Mouse (Mus musculus) forebrain, embryonic 10.5 days (tissue): Measurements from ENCODE around the gene Zswim3. TPM values are rescaled to one million over a fixed set of nuclear protein-coding genes. Genes with fewer than 3 reads are reported as not detected.
"Not testable (repeated sequence)": the region's sequence is repeated elsewhere in the genome, so short reads cannot be mapped to it uniquely, and the experiment has no call there.

Experiments
- DNase-seq: peaks from one replicate; pipeline ENCODE4 v3.0.0-alpha.2; 2017; ENCODE audit warnings: low spot score; ENCODE audit errors: extremely low spot score
- H3K27ac ChIP-seq: fragments of 300-500 bp; sonication (generic); 2 replicates; pipeline ENCODE4 v1.5.1; 2016; ENCODE audit warnings: mild to moderate bottlenecking
- H3K27me3 ChIP-seq: fragments of 300-500 bp; sonication (generic); 2 replicates; pipeline ENCODE4 v1.6.1; 2016; ENCODE audit warnings: mild to moderate bottlenecking; ENCODE audit not compliant: poor library complexity, severe bottlenecking
- H3K36me3 ChIP-seq: fragments of 300-500 bp; sonication (generic); replicated peaks from 2 replicates; pipeline ENCODE4 v1.6.1; 2016; ENCODE audit warnings: mild to moderate bottlenecking, moderate library complexity
- H3K4me1 ChIP-seq: fragments of 300-500 bp; sonication (generic); 2 replicates; pipeline ENCODE4 v1.6.1; 2016
- H3K4me3 ChIP-seq: fragments of 300-500 bp; sonication (generic); 2 replicates; pipeline ENCODE4 v1.5.1; 2016; ENCODE audit warnings: mild to moderate bottlenecking, moderate library complexity
- H3K9me3 ChIP-seq: fragments of 300-500 bp; sonication (generic); 2 replicates; pipeline ENCODE4 v1.6.1; 2016; ENCODE audit warnings: mild to moderate bottlenecking, moderate library complexity
- WGBS: fragments of 180-500 bp; shearing (Covaris S2); methylation state at CpG from one replicate; pipeline ENCODE4 v1.1.7; 2016; 5-methylcytosine and 5-hydroxymethylcytosine counted together
- polyA plus RNA-seq: library from polyadenylated mRNA; unstranded; fragments of >200 nt; fragmentation: Nextera tagmentation; extraction: Ambion mirVana; gene quantifications from 2 replicates; pipeline ENCODE4 v1.2.1, GENCODE M21; 2016

The Zswim3 gene
- polyA plus RNA-seq, 1 experiment from 2014 or later: 9.2 TPM

DNA sequence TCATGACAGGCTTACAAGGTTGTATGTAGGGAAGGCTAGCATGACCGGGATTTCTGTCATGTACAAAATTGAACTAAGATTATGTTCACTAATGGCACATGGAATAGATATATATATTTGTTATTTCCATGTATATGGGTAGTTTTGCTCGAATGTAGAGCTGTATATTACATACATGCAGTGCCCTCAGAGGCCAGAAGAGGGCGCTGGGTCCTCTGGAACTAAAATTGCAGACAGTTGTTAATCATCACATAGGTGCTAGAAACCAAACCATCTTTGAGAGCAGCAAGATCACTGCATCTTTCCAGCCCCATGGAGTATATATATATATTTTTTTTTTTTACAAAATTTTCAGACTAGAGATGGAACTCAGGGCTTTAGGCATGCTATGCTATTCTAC lies 40.9 kb downstream of the Zswim3 start:
- H3K4me1 ChIP-seq: no peaks in the 10 kb centered on the region
- no peaks in the 10 kb centered on the region for H3K27me3 ChIP-seq
- WGBS: 55% methylated on average over 3 of the region's 3 CpGs
- 0 out of 2 replicates have a peak, but pooled peaks cover 2% of the 10 kb centered on the region for H3K9me3 ChIP-seq
- no peak overlapping the region for H3K27ac ChIP-seq
- H3K36me3 ChIP-seq: peaks cover 29% of the 10 kb centered on the region
- no peak for DNase-seq
- no peak overlapping the region for H3K4me3 ChIP-seq

DNA sequence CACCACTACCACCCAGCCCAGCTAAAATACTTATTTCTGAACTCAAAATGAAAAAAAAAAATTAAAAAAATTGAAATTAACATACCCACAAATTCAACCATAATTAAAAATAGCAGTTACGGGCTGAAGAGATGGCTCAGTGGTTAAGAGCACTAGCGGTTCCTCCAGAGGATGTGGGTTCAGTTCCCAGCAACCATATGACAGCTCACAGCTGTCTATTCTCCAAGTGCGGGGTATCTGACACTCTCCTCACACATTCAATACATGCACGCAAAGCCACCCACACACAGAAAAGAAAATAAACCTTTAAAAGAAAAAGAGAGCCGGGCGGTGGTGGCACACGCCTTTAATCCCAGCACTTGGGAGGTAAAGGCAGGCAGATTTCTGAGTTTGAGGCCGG lies 45.2 kb downstream of the Zswim3 start:
- peaks cover 38% of the 10 kb centered on the region for H3K36me3 ChIP-seq
- peaks cover 5% of the 10 kb centered on the region for H3K4me1 ChIP-seq
- peaks cover 15% of the 10 kb centered on the region for H3K27me3 ChIP-seq
- no peak overlapping the region for H3K27ac ChIP-seq
- H3K4me3 ChIP-seq: no peak overlapping the region
- 0 out of 2 replicates have a peak, but pooled peaks cover 2% of the 10 kb centered on the region for H3K9me3 ChIP-seq
- DNase-seq: no peak
- WGBS: 93% methylated on average over 8 of the region's 8 CpGs

DNA sequence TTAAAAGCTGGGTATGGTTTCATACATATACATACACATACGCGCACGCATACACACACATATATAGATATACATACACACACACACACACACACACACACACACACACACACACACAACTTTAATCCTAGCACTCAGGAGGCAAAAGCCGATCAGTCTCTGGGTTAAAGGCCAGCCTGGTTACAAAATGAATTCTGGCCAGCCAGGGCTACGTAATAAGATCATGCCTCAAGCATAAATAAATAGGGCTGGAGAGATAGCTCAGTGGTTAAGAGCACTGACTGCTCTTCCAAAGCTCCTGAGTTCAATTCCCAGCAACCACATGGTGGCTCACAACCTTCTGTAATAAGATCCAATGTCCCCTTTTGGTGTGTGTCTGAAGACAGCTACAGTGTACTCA lies 50.7 kb downstream of the Zswim3 start:
- Histone ChIP-seq H3K27me3 (peaks cover 66% of the 10 kb centered on the region), H3K4me3 (peak overlapping the region; percentile 69; the same call in 1 of the 2 replicates), H3K4me1 (peaks cover 54% of the 10 kb centered on the region), H3K36me3 (peaks cover 24% of the 10 kb centered on the region)
- H3K9me3 ChIP-seq, DNase-seq, H3K27ac ChIP-seq: not testable (repeated sequence)
- WGBS: 79% methylated on average over 5 of the region's 5 CpGs

DNA sequence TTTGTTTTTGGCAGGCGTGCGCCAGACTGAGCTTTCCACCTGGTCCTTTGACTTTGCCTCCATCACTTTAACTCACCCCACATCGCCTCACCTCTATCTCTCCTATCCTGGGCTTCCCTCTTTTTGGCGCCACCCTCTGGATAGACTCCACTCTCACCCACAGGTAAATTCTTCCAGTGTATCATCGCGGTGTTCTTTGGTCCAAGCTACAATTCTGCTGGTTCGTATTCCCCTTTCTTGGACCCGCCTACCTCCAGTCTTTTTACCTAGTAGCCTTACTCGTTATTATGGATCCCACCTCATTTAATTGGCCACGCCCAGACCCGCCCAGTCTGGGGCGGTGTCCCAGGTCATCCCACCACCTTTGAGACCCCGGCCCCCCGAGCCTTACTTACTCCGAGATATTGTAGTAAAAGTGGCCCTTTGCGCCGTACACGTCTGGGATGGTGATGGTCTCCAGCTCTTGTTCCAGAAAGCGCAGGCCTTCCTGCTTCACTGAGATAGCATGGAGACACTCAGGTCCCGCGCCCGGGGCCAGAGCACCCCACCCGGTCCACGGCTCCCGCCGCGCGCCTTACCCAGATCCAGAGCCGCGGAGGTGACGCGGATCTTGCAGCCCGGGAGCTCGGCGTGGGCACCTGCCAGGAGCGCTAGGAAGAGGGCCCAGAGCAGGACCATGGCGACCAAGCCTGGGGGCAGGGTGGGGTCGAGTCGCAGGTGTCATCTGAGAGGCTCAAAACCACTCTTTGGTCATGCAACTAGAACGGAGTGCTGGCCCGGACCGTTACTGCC lies 51.6 kb downstream of the Zswim3 start:
- Histone ChIP-seq H3K4me1 (peaks cover 54% of the 10 kb centered on the region), H3K27ac (peak overlapping the region; percentile 83), H3K4me3 (peak overlapping the region; percentile 69), H3K9me3 (no peaks in the 10 kb centered on the region), H3K27me3 (peaks cover 66% of the 10 kb centered on the region), H3K36me3 (peaks cover 17% of the 10 kb centered on the region)
- no peak for DNase-seq
- under 1% methylated on average over 42 of the region's 42 CpGs for WGBS

DNA sequence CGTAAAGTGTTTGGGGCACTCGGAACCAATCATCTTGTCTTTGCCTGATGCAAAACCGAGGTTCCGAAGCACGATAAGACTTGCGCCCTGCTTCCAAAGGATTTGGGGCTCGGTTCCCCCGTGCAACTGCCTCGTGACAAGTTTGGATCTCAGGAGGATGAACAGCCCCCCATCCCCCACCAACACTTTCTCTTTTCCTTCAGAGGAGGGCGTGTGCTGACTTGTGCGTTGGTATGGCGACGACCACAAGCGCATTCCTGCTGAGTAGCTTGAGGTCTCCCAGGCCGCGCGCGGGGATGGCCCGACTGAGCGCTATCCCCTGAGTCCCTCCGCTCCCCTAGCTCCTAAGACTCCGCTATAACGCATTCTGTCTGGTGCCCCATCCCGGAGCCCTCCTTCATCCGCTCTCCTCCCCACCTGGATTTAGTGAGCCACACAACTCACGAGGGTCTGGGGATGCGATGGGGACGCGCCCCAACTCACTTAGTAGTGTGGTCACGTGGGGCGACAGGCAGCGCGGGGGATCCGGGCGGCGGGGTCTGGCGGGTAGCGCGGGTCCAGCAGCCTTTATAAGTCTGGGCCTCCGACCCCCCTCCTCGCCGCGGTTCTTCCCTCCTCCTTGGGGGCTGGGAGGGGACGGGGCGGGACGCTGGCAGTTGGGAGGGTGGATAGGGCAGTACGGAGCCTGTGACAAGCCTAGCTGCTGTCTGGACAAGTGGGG lies 52.4 kb downstream of the Zswim3 start, which contains the start of gene Pltp:
TSS of gene Pltp (minus strand) at position 611 of the 721 bp plus-strand sequence.
- peak within 1 kb of the TSS; percentile 83 for H3K27ac ChIP-seq
- peaks cover 59% of the 10 kb centered on the region for H3K4me1 ChIP-seq
- peak within 1 kb of the TSS; percentile 69 for H3K4me3 ChIP-seq
- H3K36me3 ChIP-seq: peaks cover 10% of the 10 kb centered on the region
- under 1% methylated on average over 47 of the region's 47 CpGs for whole genome bisulfite sequencing
- no peaks in the 10 kb centered on the region for H3K9me3 ChIP-seq
- peaks cover 66% of the 10 kb centered on the region for H3K27me3 ChIP-seq
- peak; percentile 77 for DNase-seq

DNA sequence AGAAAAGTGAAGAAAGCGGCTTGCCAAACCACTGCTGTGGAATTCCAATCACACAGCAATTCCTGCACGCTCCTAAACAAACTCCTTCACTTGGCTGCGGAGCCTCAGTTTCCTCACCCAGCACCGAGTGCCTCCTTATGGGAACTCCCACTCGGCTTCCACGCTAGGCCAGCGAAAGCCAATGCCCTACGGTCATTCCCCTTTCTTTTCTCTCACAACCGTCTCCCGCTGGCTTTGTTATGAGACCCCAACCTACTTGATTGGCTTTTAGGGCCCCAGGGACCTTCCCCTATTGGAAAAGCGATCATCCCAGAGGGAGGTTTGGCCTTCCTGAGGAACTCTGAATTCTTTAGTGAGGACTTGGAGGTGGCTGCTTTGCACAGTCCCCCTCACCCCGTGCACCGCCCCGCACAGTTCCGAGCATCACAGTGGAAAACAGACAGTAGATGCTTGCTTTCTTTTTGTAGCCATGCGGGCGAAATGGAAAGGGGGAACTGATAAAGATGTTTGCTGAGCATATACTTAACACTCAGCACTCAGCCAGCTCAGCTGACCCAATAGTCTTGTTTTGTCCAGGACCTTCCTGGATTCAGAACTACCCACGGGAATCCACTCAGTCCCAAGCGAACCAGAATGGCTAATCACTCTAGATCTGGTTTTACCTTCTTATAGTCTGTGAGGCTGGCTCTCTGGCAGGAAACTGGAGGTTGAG lies 53.1 kb downstream of the Zswim3 start:
- Histone ChIP-seq H3K27me3 (peaks cover 66% of the 10 kb centered on the region), H3K36me3 (peaks cover 4% of the 10 kb centered on the region; the same call in 1 of the 2 replicates), H3K9me3 (no peaks in the 10 kb centered on the region), H3K27ac (peak overlapping the region; percentile 83), H3K4me1 (peaks cover 64% of the 10 kb centered on the region), H3K4me3 (peak overlapping the region; percentile 69)
- DNase-seq: peak; percentile 54
- WGBS: 2% methylated on average over 19 of the region's 19 CpGs

DNA sequence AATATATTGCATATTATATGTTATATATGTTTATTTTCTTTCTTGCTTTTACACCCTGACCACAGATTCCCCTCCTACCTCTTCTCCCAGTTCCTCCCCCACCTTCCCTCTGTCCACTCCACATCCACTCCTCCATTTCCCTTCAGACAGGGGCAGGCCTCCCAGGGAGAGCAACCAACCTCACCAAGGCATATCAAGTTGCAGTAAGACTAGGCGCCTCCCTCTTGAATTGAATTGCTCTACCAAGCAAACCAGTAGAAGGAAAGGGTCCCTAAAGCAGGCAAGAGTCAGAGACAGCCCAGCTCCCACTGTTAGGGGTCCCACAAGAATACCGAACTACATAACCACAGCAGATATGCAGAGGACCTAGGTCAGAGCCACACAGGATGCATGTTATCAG lies 54.3 kb downstream of the Zswim3 start:
- Histone ChIP-seq H3K27me3 (peaks cover 59% of the 10 kb centered on the region), H3K9me3 (no peaks in the 10 kb centered on the region), H3K4me3 (no peak overlapping the region), H3K27ac (no peak overlapping the region), H3K4me1 (peaks cover 64% of the 10 kb centered on the region), H3K36me3 (peaks cover under 1% of the 10 kb centered on the region; the same call in 1 of the 2 replicates)
- DNase-seq: no peak
- WGBS: 53% methylated on average over 2 of the region's 2 CpGs

DNA sequence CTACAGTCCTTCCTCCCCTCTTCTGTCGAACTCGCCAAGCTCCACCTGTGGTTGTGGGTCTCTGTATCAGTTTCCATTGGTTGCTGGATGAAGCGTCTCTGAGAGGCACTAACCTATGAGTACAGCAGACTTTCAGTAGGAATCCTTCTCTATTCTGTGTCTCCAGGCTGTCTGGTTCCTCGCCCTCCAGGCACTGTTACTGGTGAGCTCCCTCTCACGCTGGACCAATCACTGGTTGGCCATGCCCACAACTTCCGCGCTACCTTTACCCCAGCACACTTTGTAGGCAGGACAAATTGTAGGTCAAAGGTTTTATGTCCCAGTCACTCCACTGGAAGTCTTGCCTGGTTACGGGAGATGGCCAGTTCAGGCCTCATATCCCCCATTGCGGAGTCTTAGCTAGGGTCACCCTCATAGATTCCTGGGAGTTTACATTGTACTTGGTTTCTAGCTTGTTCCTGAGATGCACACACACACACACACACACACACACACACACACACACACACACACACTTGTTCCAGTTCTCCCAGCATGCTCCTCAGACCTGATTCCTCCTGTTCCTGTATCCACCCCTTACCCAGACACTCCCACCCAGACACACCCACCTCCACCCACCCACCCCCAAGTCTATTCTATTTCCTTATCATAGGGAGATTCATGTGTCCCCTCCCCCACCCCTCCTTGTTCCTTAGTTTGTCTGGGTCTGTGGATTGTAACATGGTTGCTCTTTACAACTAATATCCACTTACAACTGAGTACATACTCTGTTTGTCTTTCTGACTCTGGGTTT lies 54.9 kb downstream of the Zswim3 start:
- H3K4me1 ChIP-seq: peaks cover 61% of the 10 kb centered on the region
- H3K27ac ChIP-seq: no peak overlapping the region
- H3K9me3 ChIP-seq: no peaks in the 10 kb centered on the region
- no peak overlapping the region for H3K4me3 ChIP-seq
- peaks cover 53% of the 10 kb centered on the region for H3K27me3 ChIP-seq
- WGBS: 61% methylated on average over 9 of the region's 9 CpGs
- no peak for DNase-seq
- H3K36me3 ChIP-seq: no peaks in the 10 kb centered on the region

DNA sequence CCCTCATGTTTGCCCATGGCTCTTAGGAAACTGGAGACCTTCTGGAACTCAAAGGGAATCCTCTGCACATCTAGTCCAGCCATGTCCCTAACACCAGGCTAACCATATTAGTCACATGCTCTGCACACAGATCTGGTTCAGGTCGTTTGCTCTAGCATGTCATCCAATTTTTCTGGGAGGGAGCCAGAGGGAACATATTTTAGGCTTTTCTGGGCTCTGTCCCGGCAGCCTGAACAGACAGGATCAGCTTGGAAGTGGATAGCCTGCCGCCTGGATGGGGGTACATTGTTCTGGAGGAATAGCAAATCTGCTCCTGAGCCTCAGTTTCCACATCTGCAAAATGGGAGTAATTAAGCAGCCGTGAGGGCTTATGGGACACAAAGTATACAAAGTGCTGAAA lies 56.2 kb downstream of the Zswim3 start:
- no peak overlapping the region for H3K4me3 ChIP-seq
- no peaks in the 10 kb centered on the region for H3K36me3 ChIP-seq
- 83% methylated on average over 4 of the region's 4 CpGs for WGBS
- no peak overlapping the region for H3K27ac ChIP-seq
- peaks cover 48% of the 10 kb centered on the region for H3K4me1 ChIP-seq
- H3K9me3 ChIP-seq: no peaks in the 10 kb centered on the region
- peaks cover 40% of the 10 kb centered on the region for H3K27me3 ChIP-seq
- no peak for DNase-seq

DNA sequence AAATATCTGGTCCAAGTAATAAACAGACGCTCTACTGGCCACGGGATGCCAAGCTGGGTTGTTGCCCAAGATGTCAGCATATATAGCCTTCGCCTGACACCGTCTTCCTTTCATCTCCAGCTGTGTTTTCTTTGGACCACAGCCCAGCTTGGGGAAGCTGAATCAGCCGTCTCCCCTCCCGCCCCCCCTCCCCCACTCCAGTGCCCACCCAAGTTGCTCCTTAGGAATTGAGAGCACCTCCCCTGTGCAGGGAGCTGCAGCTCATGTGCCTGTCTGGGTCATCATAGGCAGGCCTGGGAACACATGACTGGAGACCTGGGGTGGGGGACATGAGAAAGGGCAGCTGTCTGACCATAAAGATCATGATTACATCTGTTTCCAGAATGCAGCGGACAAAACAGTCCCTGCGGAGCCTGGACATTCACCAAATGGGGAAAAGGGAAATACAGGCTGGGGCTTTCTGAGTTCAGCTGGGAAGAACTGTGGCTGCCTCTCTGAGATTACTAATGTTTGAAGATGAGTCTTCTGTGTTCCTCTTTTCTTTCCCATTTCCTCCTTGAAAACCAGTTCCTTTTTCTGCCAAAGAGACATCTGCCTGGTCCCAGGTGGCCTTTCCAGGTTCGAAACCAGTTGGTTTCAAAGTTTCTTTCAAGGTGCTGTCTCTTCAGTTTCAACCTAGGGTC lies 57.4 kb downstream of the Zswim3 start:
- Histone ChIP-seq H3K36me3 (no peaks in the 10 kb centered on the region), H3K9me3 (peaks cover 2% of the 10 kb centered on the region; the same call in 1 of the 2 replicates), H3K27me3 (peaks cover 28% of the 10 kb centered on the region), H3K27ac (0 out of 2 replicates have a peak overlapping the region, but pooled peaks have one; percentile 4), H3K4me1 (peaks cover 36% of the 10 kb centered on the region), H3K4me3 (no peak overlapping the region)
- no peak for DNase-seq
- 59% methylated on average over 9 of the region's 9 CpGs for WGBS

DNA sequence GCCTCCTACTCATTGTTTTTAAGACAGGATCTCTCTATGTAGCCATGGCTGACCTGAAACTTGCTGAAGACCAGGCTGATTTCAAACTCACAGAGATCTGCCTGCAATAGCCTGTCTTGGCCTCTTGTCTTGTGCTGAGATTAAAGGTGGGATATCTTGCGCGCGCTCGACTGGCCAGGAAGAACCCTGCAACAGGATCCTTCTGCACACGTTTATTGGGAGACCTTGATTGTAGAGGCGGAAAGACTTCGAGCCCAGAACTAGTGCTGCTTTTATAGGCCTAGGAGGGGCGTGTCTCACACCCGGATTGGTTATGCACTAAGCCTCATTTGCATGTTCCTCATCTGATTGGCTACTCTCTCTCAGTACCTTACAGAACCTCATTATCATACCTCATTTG lies 58.5 kb downstream of the Zswim3 start:
- not testable (repeated sequence) for H3K36me3 ChIP-seq, H3K4me3 ChIP-seq, H3K9me3 ChIP-seq, DNase-seq, H3K27ac ChIP-seq
- 94% methylated on average over 8 of the region's 9 CpGs for WGBS
- peaks cover 25% of the 10 kb centered on the region for H3K4me1 ChIP-seq
- peaks cover 17% of the 10 kb centered on the region for H3K27me3 ChIP-seq
